Mouse (Mus musculus) liver (tissue): ENCODE data around the gene Tcf20.

Experiments
- DNase-seq: peaks from one replicate; pipeline ENCODE4 v3.0.0-alpha.2; 2020; ENCODE audit warnings: mixed read lengths

Tcf20 gene

GRCm38 (mm10) chr15:82987732-82988112 lies at the start of gene Tcf20:
TSS of gene Tcf20 (minus strand) at chr15:82987872.
- peak; percentile 92 for DNase-seq

- peak; percentile 49 for DNase-seq
These were observed 49.3 kb upstream of the Tcf20 start for GRCm38 (mm10) chr15:83036900-83037519.

- peak; percentile 48 for DNase-seq
These were observed 48.4 kb upstream of the Tcf20 start for GRCm38 (mm10) chr15:83036089-83036488.

- DNase-seq: no peak
These were observed 46.8 kb upstream of the Tcf20 start for GRCm38 (mm10) chr15:83034275-83034977.

GRCm38 (mm10) chr15:83032981-83033541 lies 45.4 kb upstream of the Tcf20 start, which contains the start of gene Nfam1:
TSS of gene Nfam1 (minus strand) at chr15:83033306.
- DNase-seq: no peak

- DNase-seq: no peak
These were observed 43.2 kb upstream of the Tcf20 start for GRCm38 (mm10) chr15:83030884-83031283.

GRCm38 (mm10) chr15:83029725-83030718 lies 42.4 kb upstream of the Tcf20 start:
- no peak for DNase-seq

- DNase-seq: no peak
These were observed 38.5 kb upstream of the Tcf20 start for GRCm38 (mm10) chr15:83026129-83026528.

GRCm38 (mm10) chr15:83025041-83025760 lies 37.5 kb upstream of the Tcf20 start:
- DNase-seq: no peak

GRCm38 (mm10) chr15:83022947-83023346 lies 35.3 kb upstream of the Tcf20 start:
- no peak for DNase-seq

- peak; percentile 20 for DNase-seq
These were observed 23.5 kb upstream of the Tcf20 start for GRCm38 (mm10) chr15:83010990-83011664.

- DNase-seq: no peak
These were observed 22.8 kb upstream of the Tcf20 start for GRCm38 (mm10) chr15:83010423-83010822.

GRCm38 (mm10) chr15:83009532-83009931 lies 21.9 kb upstream of the Tcf20 start:
- DNase-seq: no peak

- DNase-seq: no peak
These were observed 21.2 kb upstream of the Tcf20 start for GRCm38 (mm10) chr15:83008761-83009423.

GRCm38 (mm10) chr15:83007346-83007920 lies 19.8 kb upstream of the Tcf20 start:
- no peak for DNase-seq

- DNase-seq: no peak
These were observed 15.2 kb upstream of the Tcf20 start for GRCm38 (mm10) chr15:83002665-83003548.

- no peak for DNase-seq
These were observed 11.1 kb upstream of the Tcf20 start for GRCm38 (mm10) chr15:82998811-82999221.

- DNase-seq: no peak
These were observed 8.8 kb upstream of the Tcf20 start for GRCm38 (mm10) chr15:82996431-82996830.

- DNase-seq: no peak
These were observed 7.6 kb upstream of the Tcf20 start for GRCm38 (mm10) chr15:82995239-82995638.

- no peak for DNase-seq
These were observed 5.2 kb upstream of the Tcf20 start for GRCm38 (mm10) chr15:82992911-82993310.
